ENCODE assay signal across 14 mouse cellular contexts in the genomic region with DNA sequence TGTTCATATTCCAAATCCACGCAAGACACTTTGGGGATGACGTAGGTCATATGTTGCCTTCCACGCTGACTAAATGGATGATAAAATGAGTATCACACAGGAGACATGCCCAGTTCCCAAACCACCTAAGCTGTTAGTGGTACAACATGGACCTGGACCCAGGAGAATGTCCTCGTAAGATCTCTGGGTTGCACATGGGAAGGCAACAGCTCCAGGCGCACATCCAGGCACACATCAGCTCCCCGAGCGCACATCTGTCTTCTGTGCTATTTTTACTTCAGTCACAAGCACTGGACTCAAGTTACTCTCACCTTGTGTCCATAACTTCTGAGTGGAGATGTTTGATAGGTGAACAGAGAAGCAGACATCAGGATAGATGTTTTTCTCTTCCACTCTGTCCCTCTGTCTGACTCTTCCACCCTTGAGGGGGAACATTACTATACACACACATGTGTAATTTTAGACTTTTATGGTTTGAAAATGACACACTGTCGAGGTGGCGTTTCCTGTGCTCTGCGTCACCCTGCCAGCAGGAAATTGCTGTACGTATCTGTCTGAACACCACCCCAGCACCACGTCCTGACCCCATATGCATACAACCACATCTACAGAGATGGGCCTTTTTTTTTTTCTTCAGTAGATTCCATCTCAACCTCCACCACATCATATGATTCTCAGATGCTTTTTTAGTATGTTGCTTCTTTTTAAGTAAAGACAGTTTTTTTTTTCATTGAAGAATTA. TPM values are rescaled to one million over a fixed set of nuclear protein-coding genes. Genes with fewer than 3 reads are reported as not detected.
DNase-seq lines count a peak whose midpoint lies in the region; ATAC-seq and TF ChIP-seq lines count a peak whose summit lies in the region.
"Had no signal": no experiment of that assay in that cellular context is flagged by ENCODE, and none has a peak within 500 bp of the region (broad histone marks: within the 10 kb centered on the region; RNA-seq: fewer than 3 reads in every experiment).

No protein-coding gene starts in this region.

- H3K4me1 ChIP-seq in heart, embryonic 13.5 days: peaks cover 29% of the 10 kb centered on the region
- peaks cover 18% of the 10 kb centered on the region for H3K4me1 ChIP-seq in thymus, adult 2 months (replicated peaks; ENCODE audit: control insufficient read depth, insufficient read depth, low read length)
- H3K4me1 ChIP-seq: hindbrain, embryonic 15.5 days had no signal

- H3K4me3 ChIP-seq in heart, embryonic 13.5 days: no peak overlapping the region
- no peak overlapping the region for H3K4me3 ChIP-seq in thymus, adult 2 months (ENCODE audit: control insufficient read depth, insufficient read depth, low read length)
- H3K4me3 ChIP-seq: hindbrain, embryonic 15.5 days; limb, embryonic 15.5 days had no signal

- H3K9ac ChIP-seq in heart, embryonic 13.5 days: 0 out of 2 replicates have a peak overlapping the region, but pooled peaks have one; percentile 28
- H3K9ac ChIP-seq: hindbrain, embryonic 15.5 days; limb, embryonic 15.5 days had no signal

- TF ChIP-seq POLR2A in thymus, adult 2 months (IDR thresholded peaks at IDR 0.05; ENCODE audit: control insufficient read depth, extremely low read depth, insufficient read depth, low read length, poor library complexity): no peak

- H3K9me3 ChIP-seq in heart, embryonic 13.5 days: no peaks in the 10 kb centered on the region
- H3K9me3 ChIP-seq: hindbrain, embryonic 15.5 days; limb, embryonic 15.5 days had no signal

- H3K36me3 ChIP-seq in heart, embryonic 13.5 days: no peaks in the 10 kb centered on the region
- H3K36me3 ChIP-seq in thymus, adult 2 months (ENCODE audit: control insufficient read depth, insufficient read depth, low read length): no peaks in the 10 kb centered on the region
- H3K36me3 ChIP-seq: hindbrain, embryonic 15.5 days; limb, embryonic 15.5 days had no signal

- H3K4me2 ChIP-seq in heart, embryonic 13.5 days: peak overlapping the region; percentile 12; the same call in 1 of the 2 replicates
- H3K4me2 ChIP-seq: hindbrain, embryonic 15.5 days; limb, embryonic 15.5 days had no signal

- no peak for ATAC-seq in heart, embryonic 13.5 days (ENCODE audit: extremely low read depth, insufficient number of reproducible peaks, low FRiP score, low TSS enrichment)
- peak; percentile 96 for ATAC-seq in inflammation-experienced regulatory T-cells, adult 6 months

- no peaks in the 10 kb centered on the region for H3K27me3 ChIP-seq in heart, embryonic 13.5 days (replicated peaks)
- H3K27me3 ChIP-seq in thymus, adult 2 months (ENCODE audit: control insufficient read depth, insufficient read depth, low read length): no peaks in the 10 kb centered on the region
- H3K27me3 ChIP-seq: hindbrain, embryonic 15.5 days; limb, embryonic 15.5 days had no signal

- peak overlapping the region; percentile 66 for H3K27ac ChIP-seq in heart, embryonic 13.5 days (replicated peaks)
- H3K27ac ChIP-seq in thymus, adult 2 months (ENCODE audit: control insufficient read depth, insufficient read depth, low read length): peak overlapping the region; percentile 38; the same call in 1 of the 2 replicates
- H3K27ac ChIP-seq: hindbrain, embryonic 15.5 days; kidney, postnatal 0 days; limb, embryonic 15.5 days had no signal

- intact Hi-C loops in heart, postnatal 25 days (cut with DNase I): no loop called here

- no peak for DNase-seq in heart, postnatal 25 days (ENCODE audit: low spot score)
- DNase-seq in CD8-positive naive resting alpha-beta T cell, adult 2 months (ENCODE audit: low read depth in 2 of 2, low spot score in 2 of 2): peak; percentile 74 to 78
- peak; percentile 61 for DNase-seq in thymus, adult 2 months
- no peak for DNase-seq in layer of hippocampus, adult 8-10 months (ENCODE audit: low spot score in 2 of 2)
- no peak for DNase-seq in lung, postnatal 4 days
- no peak for DNase-seq in lung, postnatal 36 days
- DNase-seq: cerebellum, adult 11 months; embryo, embryonic 11 days; lung, postnatal 10 days had no signal

- TF ChIP-seq CTCF in thymus, adult 2 months (IDR thresholded peaks at IDR 0.05; ENCODE audit: borderline replicate concordance, control insufficient read depth, extremely low read depth, insufficient read depth, low read length, poor library complexity): no peak

- WGBS in heart, embryonic 13.5 days: 50% methylated on average over 12 of the region's 12 CpGs
- 34% methylated on average over 12 of the region's 12 CpGs for WGBS in thymus, adult 2 months

RNA-seq across cellular contexts. Expression of a gene that starts 51.6 kb away (rescaled TPM):
- 7.8 and 7.9 TPM in 2 replicates for polyA plus RNA-seq in heart, embryonic 13.5 days (2015; fragmentation: Nextera tagmentation; extraction: Ambion mirVana)
- 1 to 10 TPM; 2.5 to 3.2 TPM for total RNA-seq in heart, postnatal 25 days (2021)
- polyA plus RNA-seq in inflammation-experienced regulatory T-cells, adult 6 months (2017; shearing (Covaris generic)): 10 to 100 TPM; 20.2 to 37.1 (median 20.6) TPM
- 5.9 and 6.2 TPM in 2 replicates for polyA plus RNA-seq in thymus, adult 2 months (2012; rRNA removed)
- 10 to 100 TPM; 41.4 to 48.2 (median 44.3) TPM for total RNA-seq in layer of hippocampus, adult 8-10 months (2022)

Comparison
In these comparisons a context has a peak if more than half of its experiments do, and no peak if none do; other contexts are left out.
1. DNase-seq: peak in CD8-positive naive resting alpha-beta T cell, adult 2 months (2 of 2) and thymus, adult 2 months (single experiment); none in heart, postnatal 25 days (single experiment), layer of hippocampus, adult 8-10 months (0 of 2), lung, postnatal 4 days (0 of 2) and lung, postnatal 36 days (single experiment).